Mouse (Mus musculus) lung, adult 2 months (tissue): Measurements from ENCODE around the gene Cd247. TPM values are rescaled to one million over a fixed set of nuclear protein-coding genes. Genes with fewer than 3 reads are reported as not detected.

Experiments used
- DNase-seq: peaks from one replicate; pipeline ENCODE4 v3.0.0; 2022
- H3K4me1 ChIP-seq: fragments of 200-500 bp; 2 replicates; pipeline ENCODE4 v1.6.1; 2011; ENCODE audit warnings: low read length; ENCODE audit not compliant: control insufficient read depth, insufficient read depth
- H3K4me3 ChIP-seq: fragments of 200-500 bp; replicated peaks from 2 replicates; pipeline ENCODE3; 2011; ENCODE audit warnings: low read depth, mild to moderate bottlenecking, control low read depth, low read length; ENCODE audit errors: extremely low read depth
- CTCF ChIP-seq: fragments of 200-500 bp; IDR thresholded peaks from 2 replicates; pipeline ENCODE4 v1.5.1; 2011; ENCODE audit warnings: mild to moderate bottlenecking, low read length, control low read depth; ENCODE audit not compliant: insufficient read depth
- POLR2A ChIP-seq: fragments of 200-500 bp; IDR thresholded peaks from 2 replicates; pipeline ENCODE4 v1.6.1; 2011; ENCODE audit warnings: low read depth, mild to moderate bottlenecking, control low read depth, low read length, borderline replicate concordance; ENCODE audit errors: extremely low read depth
- WGBS: fragments of 180-500 bp; shearing (Covaris S2); methylation state at CpG from one replicate; pipeline ENCODE4 v1.1.7; 2018; 5-methylcytosine and 5-hydroxymethylcytosine counted together
- polyA plus RNA-seq: library from polyadenylated mRNA; depleted of rRNA; stranded (reverse); fragments of >200 nt; gene quantifications from 2 replicates; pipeline ENCODE4 v1.2.3, GENCODE M21; 2012; rRNA removed

Gene Cd247
- polyA plus RNA-seq, 1 experiment = 10.7 TPM

DNA sequence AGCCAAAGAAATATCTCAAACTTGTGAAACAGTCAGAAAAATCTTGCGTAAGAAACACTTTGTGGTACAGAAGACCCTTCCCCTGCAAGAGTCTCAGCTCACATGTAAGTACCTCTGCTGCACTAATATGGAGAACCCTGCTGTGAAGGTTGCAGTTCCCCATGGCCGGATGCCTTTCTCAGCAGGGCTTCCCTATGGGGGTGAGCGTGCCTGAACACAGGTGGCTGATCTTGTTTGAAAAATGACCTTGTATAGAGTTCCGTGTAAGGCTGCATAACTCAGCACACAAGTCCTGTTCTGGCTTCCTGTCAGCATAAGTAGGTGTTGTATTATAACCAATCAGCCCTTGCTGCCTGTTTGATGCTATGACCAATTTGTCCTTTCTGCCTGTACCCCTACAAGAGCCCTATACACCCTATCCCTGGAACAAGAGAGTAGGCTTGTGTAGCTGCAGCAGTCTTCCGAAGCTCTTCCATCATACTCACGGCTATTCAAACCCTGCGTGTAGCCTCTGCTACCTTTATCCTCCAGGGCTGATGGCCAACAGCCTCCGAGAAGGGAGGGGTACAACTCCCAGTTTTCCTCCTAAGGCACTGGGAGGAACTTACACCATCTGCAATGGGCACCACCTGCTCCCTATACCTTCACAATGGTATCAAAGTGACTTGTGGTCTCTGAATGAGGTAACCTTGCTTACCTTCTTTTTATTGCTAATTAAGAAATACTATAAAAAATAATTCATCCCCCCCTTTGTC is 93.8 kb downstream of the Cd247 start:
- H3K4me3 ChIP-seq = no peak overlapping the region
- DNase-seq = no peak
- 83% methylated on average over 8 of the region's 8 CpGs for WGBS
- no peaks in the 10 kb centered on the region for H3K4me1 ChIP-seq
- no peak for TF ChIP-seq CTCF
- no peak for TF ChIP-seq POLR2A

DNA sequence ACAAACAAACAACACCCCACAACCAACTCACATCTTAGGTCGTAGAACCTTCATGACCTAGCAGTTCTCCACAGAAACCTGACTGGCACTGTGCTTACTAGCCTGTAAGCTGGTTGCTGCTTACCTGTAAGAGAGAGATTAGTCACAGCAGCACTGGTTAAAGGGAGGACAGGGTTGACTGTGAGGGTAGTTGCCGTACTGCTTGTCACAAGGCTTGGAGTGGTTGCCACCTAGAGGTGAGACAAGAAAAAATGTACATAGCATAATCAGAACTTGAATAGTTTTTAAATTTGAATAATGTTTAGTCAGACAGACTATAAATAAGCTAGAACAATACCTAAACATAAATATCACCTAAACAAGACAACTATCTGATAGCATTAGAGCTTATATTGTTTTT is 103.2 kb downstream of the Cd247 start:
- TF ChIP-seq CTCF (peak; percentile 34; the same call in 1 of the 2 replicates), POLR2A (no peak)
- 81% methylated on average over 2 of the region's 2 CpGs for WGBS
- Histone ChIP-seq H3K4me1 (no peaks in the 10 kb centered on the region), H3K4me3 (no peak overlapping the region)
- DNase-seq = no peak

DNA sequence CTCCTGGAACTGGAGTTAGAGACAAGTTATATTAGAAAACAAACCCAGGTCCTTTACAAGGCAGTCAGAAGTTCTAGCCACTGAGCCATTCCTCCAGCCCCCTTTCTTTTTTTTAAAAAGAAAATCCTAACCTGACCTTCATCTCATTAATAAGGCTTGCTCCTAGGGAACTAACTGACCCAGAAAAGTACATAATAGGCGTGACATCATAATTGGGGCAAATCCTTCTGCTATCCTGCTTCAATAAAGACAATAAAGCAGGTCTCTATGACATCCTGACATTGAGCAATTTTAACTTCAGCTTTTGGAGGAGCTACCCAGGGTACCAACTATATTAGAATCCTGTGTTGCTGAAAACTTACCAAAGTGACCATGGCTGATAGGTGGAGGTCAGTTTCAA is 115.1 kb downstream of the Cd247 start:
- TF ChIP-seq CTCF (no peak), POLR2A (no peak)
- no peak for DNase-seq
- Histone ChIP-seq H3K4me3 (no peak overlapping the region), H3K4me1 (no peaks in the 10 kb centered on the region)
- WGBS = 98% methylated on average over 1 of the region's 1 CpGs

DNA sequence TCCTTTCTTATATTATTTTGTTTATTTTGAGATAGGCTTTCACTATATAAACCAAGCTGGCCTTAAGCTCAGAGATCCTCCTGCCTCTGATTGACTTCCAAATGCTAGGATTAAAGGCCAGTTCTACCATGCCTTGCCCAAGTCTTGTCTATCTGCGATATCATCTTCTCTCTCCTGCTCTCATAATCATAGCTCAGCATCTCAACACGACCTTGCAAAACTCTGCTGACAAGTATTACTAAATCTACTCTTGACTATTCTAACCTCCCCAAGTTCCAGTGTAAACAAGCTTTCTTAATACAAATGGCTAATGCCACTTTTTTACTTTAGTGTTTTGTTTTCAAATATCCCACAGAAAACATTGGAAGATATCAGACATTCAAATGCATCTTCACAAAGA is 119.7 kb downstream of the Cd247 start:
- Histone ChIP-seq H3K4me1 (no peaks in the 10 kb centered on the region), H3K4me3 (no peak overlapping the region)
- no peak for DNase-seq
- TF ChIP-seq CTCF = no peak
- no peak for TF ChIP-seq POLR2A
- 86% methylated on average over 2 of the region's 2 CpGs for WGBS

DNA sequence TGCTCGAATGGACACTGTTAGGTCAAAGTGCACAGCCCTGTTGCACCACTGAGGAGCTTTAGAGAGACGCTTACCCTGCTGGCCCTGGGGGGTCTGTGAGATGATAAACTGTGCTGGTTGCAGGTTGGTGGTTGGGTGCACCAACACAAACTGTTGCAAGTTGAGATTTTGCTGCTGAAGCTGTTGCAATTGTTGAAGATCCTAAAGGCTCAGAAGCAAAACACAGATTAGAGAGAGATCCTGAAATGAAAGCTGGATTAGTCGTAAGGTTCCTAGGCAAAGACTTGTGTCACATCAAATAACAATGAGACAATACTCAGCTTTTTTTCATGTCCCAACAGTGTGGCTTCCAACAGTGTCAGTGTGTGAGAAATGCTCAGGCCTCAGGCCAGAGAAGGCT is 120.3 kb downstream of the Cd247 start:
- no peak for TF ChIP-seq CTCF
- TF ChIP-seq POLR2A = no peak
- 86% methylated on average over 3 of the region's 3 CpGs for WGBS
- DNase-seq = no peak
- Histone ChIP-seq H3K4me3 (no peak overlapping the region), H3K4me1 (no peaks in the 10 kb centered on the region)

DNA sequence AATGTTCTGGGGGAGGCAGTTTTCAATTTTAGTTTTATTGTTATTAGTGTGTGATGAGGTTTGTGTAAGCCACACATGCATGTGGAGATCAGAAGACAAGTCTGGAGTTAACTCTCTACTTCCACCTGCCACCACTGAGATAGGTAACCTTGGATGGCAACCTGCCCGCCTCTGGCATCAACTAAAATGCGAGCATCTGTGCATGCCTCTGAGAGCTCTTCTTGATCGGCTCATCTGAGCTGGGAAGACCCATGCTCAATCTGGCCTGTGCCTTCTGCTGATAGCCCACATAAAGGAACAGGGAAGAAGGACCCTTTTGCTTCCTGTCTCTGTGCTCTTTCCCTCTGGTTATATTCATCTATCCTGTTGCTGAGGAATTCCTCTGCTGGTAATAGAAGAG is 121.0 kb downstream of the Cd247 start:
- no peak for DNase-seq
- WGBS = 93% methylated on average over 3 of the region's 3 CpGs
- TF ChIP-seq POLR2A (no peak), CTCF (no peak)
- Histone ChIP-seq H3K4me1 (no peaks in the 10 kb centered on the region), H3K4me3 (no peak overlapping the region)

DNA sequence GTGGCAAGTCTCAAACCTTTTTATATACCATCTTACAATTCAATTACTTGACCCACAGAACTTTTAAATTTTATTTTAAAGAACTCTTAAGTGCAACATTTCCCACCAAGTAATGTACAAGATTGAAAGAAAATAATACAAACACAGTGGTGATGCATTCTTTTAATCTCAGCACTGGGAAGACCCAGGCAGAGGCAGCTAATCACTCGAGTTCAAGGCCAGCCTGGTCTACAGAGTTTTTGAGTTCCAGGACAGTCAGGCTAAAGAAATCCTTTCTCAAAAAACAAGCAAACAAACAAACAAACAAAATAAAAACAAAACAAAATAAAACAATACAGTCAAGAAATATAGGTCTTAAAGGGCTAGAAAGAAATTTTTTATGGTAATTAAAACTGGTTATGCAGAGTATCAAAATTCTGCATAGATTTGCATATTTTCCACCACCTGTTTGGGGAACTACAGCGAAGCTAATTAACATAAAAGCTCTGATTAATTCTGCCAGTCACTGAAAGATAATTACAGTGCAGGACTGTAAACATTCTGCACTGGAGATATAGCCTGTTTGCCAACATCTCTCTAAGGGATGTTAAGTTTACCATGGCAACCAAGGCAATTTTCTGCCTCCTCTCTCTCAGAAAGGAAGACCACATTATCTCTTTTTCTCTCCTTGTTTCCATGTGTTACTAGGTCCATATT is 125.4 kb downstream of the Cd247 start:
- Histone ChIP-seq H3K4me1 (no peaks in the 10 kb centered on the region), H3K4me3 (no peak overlapping the region)
- TF ChIP-seq POLR2A (no peak), CTCF (no peak)
- DNase-seq = no peak
- WGBS = 83% methylated on average over 2 of the region's 2 CpGs

DNA sequence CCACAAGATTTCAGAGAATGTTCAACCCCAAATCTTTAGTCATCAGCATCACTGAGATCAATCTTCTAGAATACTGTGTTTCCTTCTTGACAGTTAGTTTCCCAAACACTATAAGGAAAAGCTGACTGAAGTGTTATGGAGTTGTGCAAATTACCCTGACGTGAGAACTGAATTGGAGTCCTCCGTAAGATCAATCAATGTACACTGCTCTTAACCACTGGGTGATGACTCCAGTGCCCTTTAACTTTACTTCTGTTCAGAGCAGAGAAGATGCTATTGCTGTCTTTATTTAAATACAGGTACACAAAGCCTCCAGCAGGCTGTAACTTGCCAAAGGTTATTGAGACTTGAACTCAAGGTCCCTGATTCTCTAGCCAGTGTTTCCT is 125.9 kb downstream of the Cd247 start:
- WGBS = 90% methylated on average over 2 of the region's 2 CpGs
- no peaks in the 10 kb centered on the region for H3K4me1 ChIP-seq
- TF ChIP-seq CTCF = no peak
- TF ChIP-seq POLR2A = no peak
- DNase-seq = no peak
- H3K4me3 ChIP-seq = no peak overlapping the region

DNA sequence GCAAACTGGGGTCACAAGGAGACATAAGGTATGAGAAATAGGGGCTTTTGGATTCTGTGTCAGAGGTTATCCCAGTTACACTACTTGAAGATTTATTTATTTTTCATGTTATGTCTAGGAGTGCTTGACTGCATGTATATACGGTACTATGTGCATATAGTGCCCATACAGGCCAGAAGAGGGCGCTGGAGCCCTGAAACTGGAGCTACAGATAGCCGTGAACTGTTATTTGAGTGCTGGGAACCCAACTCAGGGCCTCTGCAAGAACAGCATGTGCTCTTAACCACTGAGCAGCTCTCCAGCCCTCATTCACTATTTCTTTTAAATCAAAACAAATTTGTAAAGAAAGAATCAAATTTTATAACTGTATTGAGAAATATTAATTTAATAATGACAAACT is 132.5 kb downstream of the Cd247 start:
- TF ChIP-seq POLR2A = no peak
- WGBS = 74% methylated on average over 3 of the region's 3 CpGs
- DNase-seq = no peak
- Histone ChIP-seq H3K4me1 (no peaks in the 10 kb centered on the region), H3K4me3 (no peak overlapping the region)

DNA sequence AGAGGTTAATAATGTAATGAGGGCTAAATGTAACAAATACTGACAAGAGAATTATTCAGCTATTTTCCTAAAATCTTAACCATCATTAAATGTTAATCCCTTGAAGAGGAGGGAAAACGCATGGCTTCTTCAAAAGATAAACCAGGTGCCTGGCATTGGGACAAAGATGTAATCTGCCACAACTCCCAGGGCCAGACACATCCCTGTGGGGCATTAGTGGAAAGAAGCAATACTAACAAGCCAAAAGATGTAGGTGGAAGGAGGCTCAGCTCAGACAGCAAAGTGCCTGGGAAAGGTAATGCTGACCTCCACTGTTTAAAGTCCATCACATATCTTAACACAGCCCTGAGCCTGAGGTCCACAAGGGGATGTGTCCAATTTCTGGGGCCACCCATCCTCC is 134.0 kb downstream of the Cd247 start:
- no peak for DNase-seq
- no peaks in the 10 kb centered on the region for H3K4me1 ChIP-seq
- H3K4me3 ChIP-seq = no peak overlapping the region
- TF ChIP-seq POLR2A (no peak), CTCF (no peak)
- 74% methylated on average over 1 of the region's 1 CpGs for WGBS

DNA sequence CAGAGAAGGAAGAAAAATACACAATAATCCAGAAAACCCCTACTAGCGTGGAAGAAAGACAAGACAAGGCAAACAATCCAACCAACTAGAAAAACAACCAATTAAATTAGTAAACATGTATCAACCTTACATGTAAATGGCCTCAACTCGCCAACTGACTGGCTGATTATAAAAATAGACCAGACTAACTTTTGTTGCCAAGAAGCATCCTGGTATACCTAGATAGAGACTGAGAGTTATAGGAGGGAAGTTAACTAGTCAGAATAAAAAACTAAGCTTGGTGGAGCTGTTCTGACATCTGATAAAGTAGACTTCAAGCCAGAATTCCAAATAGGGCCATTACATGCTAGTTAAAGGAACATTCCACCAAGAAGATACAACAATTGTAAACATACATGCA is 136.7 kb downstream of the Cd247 start:
- no peak for DNase-seq
- 86% methylated on average over 2 of the region's 2 CpGs for WGBS
- Histone ChIP-seq H3K4me1 (no peaks in the 10 kb centered on the region), H3K4me3 (no peak overlapping the region)
- TF ChIP-seq POLR2A (no peak), CTCF (no peak)

Other genes with a start within 250 kb of the Cd247 start
- gene Mpzl1, start 154.1 kb upstream of the Cd247 start, polyA plus RNA-seq = 33.6 and 47.2 TPM in 2 replicates
- 33.9 and 40.9 TPM in 2 replicates for gene Rcsd1, start 78.9 kb upstream of the Cd247 start, polyA plus RNA-seq
- gene Creg1, start 24.9 kb upstream of the Cd247 start, polyA plus RNA-seq = 91.8 and 94.8 TPM in 2 replicates
- gene Pou2f1, start 214.0 kb downstream of the Cd247 start, polyA plus RNA-seq = 13.7 and 17.9 TPM in 2 replicates